Mouse (Mus musculus) splenic B cell, adult 2 months (primary cell): ENCODE data around the gene Thbs4.

ENCODE experiments used
- DNase-seq: peaks from one replicate; pipeline ENCODE4 v3.0.0-alpha.2; 2011; ENCODE audit warnings: low read depth, low spot score
- H3K27me3 ChIP-seq: 2 replicates; pipeline ENCODE4 v1.6.1; 2012; ENCODE audit warnings: mild to moderate bottlenecking, low read length, moderate library complexity, mixed read lengths; ENCODE audit not compliant: control insufficient read depth, poor library complexity, insufficient read depth, severe bottlenecking
- H3K36me3 ChIP-seq: 2 replicates; pipeline ENCODE4 v1.6.1; 2012; ENCODE audit warnings: mild to moderate bottlenecking, low read length, moderate library complexity, mixed read lengths; ENCODE audit not compliant: control insufficient read depth, poor library complexity, insufficient read depth, severe bottlenecking

Gene Thbs4

GRCm38 (mm10) chr13:92712619-92713018, 82.0 kb downstream of the Thbs4 start:
- DNase-seq, result no peak
- Histone ChIP-seq H3K36me3 (0 out of 2 replicates have a peak, but pooled peaks cover 3% of the 10 kb centered on the region), H3K27me3 (no peaks in the 10 kb centered on the region)

DNA sequence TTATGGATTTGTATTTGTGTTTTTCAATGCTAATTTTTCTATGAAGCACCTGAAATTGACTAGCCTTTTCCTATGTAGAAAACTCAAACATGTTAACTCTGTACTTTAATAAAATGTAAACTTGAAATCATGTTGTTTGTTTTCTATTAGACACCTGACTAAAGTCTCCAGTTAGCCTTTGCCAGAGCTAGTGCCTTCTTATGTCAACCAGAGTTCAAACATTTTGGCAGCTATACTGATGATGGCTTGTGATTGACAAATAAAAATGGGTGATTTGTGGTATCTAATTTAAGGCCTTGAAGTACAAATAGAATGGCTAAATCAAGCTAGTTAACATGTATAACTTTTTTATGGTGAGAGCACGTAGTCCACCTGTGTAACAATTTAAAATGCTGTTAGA, 82.8 kb downstream of the Thbs4 start:
- Histone ChIP-seq H3K36me3 (peaks cover 5% of the 10 kb centered on the region; the same call in 1 of the 2 replicates), H3K27me3 (no peaks in the 10 kb centered on the region)
- DNase-seq, result no peak

GRCm38 (mm10) chr13:92710361-92710760, 84.3 kb downstream of the Thbs4 start:
- H3K36me3 ChIP-seq, result peaks cover 7% of the 10 kb centered on the region; the same call in 1 of the 2 replicates
- H3K27me3 ChIP-seq, result no peaks in the 10 kb centered on the region
- no peak for DNase-seq

GRCm38 (mm10) chr13:92709535-92709934, 85.1 kb downstream of the Thbs4 start:
- DNase-seq, result no peak
- peaks cover 7% of the 10 kb centered on the region; the same call in 1 of the 2 replicates for H3K36me3 ChIP-seq
- H3K27me3 ChIP-seq, result no peaks in the 10 kb centered on the region

- Histone ChIP-seq H3K36me3 (peaks cover 7% of the 10 kb centered on the region; the same call in 1 of the 2 replicates), H3K27me3 (no peaks in the 10 kb centered on the region)
- no peak for DNase-seq
These were observed 86.2 kb downstream of the Thbs4 start for GRCm38 (mm10) chr13:92708466-92708865.

- no peaks in the 10 kb centered on the region for H3K27me3 ChIP-seq
- no peak for DNase-seq
- H3K36me3 ChIP-seq, result peaks cover 7% of the 10 kb centered on the region; the same call in 1 of the 2 replicates
These were observed 86.7 kb downstream of the Thbs4 start for GRCm38 (mm10) chr13:92707941-92708340.

DNA sequence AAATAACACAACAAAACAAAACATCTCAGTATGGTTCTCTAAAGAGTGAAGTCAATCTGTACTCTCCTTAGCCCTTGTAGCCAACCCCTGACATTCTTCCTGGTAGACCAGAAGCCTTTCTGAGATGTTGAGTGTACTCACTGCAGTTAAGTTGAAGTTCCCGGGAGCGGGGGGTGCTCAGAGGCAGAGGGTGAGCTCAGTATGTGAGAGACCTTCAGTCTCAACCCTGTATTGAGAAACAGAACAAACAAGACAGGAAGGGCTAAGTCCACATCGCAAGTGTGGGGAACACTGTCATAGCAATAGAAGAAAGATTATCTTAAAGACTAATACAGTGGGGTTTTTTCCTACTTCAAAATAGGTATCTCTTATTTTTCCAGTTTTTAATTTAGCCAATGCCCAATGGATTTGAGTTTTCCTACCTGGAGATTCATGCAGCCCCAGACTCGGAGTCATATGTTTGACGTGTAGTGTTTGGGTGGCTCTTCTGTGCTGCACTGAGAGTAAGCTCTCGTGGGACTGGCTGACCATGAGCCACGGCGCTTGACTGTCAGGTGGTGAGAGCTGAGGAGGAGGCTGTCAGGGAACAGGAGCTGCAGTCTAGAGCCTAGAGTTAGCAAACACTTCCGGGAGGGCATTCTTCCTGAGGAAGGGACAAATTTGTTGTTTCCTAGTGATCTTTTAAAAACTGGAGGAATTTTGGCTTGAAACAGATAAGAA, 88.1 kb downstream of the Thbs4 start:
- no peaks in the 10 kb centered on the region for H3K27me3 ChIP-seq
- DNase-seq, result no peak

GRCm38 (mm10) chr13:92705016-92705535, 89.5 kb downstream of the Thbs4 start:
- no peak for DNase-seq
- peaks cover 7% of the 10 kb centered on the region; the same call in 1 of the 2 replicates for H3K36me3 ChIP-seq
- H3K27me3 ChIP-seq, result no peaks in the 10 kb centered on the region

More for the DNA sequence above, 88.1 kb downstream of the Thbs4 start:
- H3K36me3 ChIP-seq, result peaks cover 7% of the 10 kb centered on the region; the same call in 1 of the 2 replicates

DNA sequence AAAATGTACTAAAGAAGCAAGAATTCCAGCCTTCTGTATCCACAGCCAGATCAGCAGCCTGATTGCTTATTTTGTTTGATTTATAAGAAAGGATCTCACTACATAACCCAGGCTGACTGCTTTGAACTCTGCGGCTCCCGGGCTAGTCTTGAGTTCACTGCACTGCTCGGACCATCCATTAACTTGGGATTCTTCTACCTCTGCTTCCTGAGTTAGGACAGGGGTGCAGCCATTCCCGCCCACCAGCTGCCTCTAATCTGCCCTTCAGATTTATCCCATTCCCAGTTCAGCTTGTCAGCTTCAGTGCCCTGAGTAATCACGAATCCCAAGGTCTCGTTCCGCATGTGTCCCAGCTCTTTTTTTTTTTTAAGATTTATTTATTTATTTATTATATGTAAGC, 90.4 kb downstream of the Thbs4 start:
- Histone ChIP-seq H3K36me3 (peaks cover 5% of the 10 kb centered on the region; the same call in 1 of the 2 replicates), H3K27me3 (no peaks in the 10 kb centered on the region)
- DNase-seq, result no peak

GRCm38 (mm10) chr13:92703241-92704027, 91.2 kb downstream of the Thbs4 start:
- Histone ChIP-seq H3K36me3 (peaks cover 4% of the 10 kb centered on the region; the same call in 1 of the 2 replicates), H3K27me3 (no peaks in the 10 kb centered on the region)
- peak; percentile 26 for DNase-seq

- DNase-seq, result no peak
- no peaks in the 10 kb centered on the region for H3K27me3 ChIP-seq
- peaks cover 2% of the 10 kb centered on the region; the same call in 1 of the 2 replicates for H3K36me3 ChIP-seq
These were observed 92.6 kb downstream of the Thbs4 start for GRCm38 (mm10) chr13:92702035-92702434.
